Mouse (Mus musculus): Measurements from ENCODE around the gene Gm20481. TPM values are rescaled to one million over a fixed set of nuclear protein-coding genes. Genes with fewer than 3 reads are reported as not detected.
A peak's percentile ranks its signal among the peaks of the same experiment; 100 is the strongest.
"Not testable (repeated sequence)": the region's sequence is repeated elsewhere in the genome, so short reads cannot be mapped to it uniquely, and the experiment has no call there.

Gm20481 gene
- polyA plus RNA-seq, 1 experiment, result not detected

DNA sequence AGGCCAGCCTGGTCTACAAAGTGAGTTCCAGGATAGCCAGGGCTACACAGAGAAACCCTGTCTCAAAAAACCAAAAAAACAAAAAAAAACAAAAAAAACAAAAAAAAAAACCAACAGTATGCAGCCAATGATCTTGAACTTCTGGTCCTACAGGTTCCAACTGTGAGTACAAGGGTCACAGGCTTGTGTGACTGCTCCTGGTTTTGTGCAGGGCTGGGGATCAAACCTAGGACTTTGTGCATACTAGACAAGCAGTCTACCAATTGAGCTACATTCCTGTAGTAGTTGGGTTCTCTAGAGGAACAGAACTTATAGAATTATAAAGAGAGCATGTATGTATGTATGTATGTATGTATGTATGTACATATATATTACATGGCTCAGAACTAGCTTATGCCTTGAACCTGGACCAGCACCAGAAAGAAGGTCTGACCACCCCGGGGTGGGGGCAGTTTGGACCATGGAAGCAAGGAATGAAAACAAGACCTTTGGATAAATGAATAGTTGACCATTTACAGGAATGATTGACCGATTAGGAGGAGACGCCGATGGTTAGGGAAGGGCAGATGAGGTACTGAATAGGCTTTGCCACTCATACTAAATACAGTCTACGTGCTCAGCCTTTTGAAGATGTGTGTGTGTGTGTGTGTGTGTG lies 23.1 kb upstream of the Gm20481 start:
- 79% methylated on average over 5 of the region's 5 CpGs for WGBS
- H3K36me3 ChIP-seq (ENCODE audit: control insufficient read depth, insufficient read depth, low read length), result peaks cover 6% of the 10 kb centered on the region

DNA sequence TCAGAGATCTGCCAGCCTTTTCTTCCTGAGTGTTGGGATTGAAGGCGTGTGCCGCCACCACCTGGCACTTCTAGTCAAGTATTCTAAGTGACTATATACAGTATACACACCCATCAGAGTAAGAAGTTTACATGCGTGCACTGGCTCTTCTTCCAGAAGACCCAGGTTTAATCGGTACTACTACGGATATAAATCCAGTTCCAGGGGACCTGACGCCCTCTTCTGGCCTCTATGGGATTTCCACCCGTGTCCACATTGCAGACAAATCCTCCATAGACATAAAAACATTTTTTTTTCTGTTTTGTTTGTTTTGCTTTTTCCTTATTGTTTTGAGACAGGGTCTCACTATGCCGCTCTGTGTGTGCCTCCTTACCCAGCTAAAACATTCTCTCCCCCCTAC lies 22.1 kb upstream of the Gm20481 start:
- H3K4me1 ChIP-seq (ENCODE audit: control insufficient read depth, insufficient read depth, insufficient read length, low read length), result peaks cover 24% of the 10 kb centered on the region
- no peak overlapping the region for H3K4me3 ChIP-seq (ENCODE audit: low read depth, low read length)
- 15% methylated on average over 8 of the region's 8 CpGs for WGBS
- no peaks in the 10 kb centered on the region for H3K27me3 ChIP-seq (ENCODE audit: control insufficient read depth, insufficient read depth, low read length)
- peaks cover 6% of the 10 kb centered on the region for H3K36me3 ChIP-seq (ENCODE audit: control insufficient read depth, insufficient read depth, low read length)
- TF ChIP-seq POLR2A (IDR thresholded peaks at IDR 0.05; ENCODE audit: low read depth, low read length) (no peak), CTCF (IDR thresholded peaks at IDR 0.05; ENCODE audit: extremely low read depth, insufficient read length, insufficient replicate concordance, low read depth, low read length) (peak; percentile 42; the same call in 1 of the 2 replicates)
- no peak overlapping the region for H3K27ac ChIP-seq (ENCODE audit: insufficient read depth, low read depth, low read length)

More for the DNA sequence above, 23.1 kb upstream of the Gm20481 start:
- H3K4me1 ChIP-seq (ENCODE audit: control insufficient read depth, insufficient read depth, insufficient read length, low read length), result peaks cover 27% of the 10 kb centered on the region
- no peak overlapping the region for H3K27ac ChIP-seq (ENCODE audit: insufficient read depth, low read depth, low read length)
- TF ChIP-seq CTCF (IDR thresholded peaks at IDR 0.05; ENCODE audit: extremely low read depth, insufficient read length, insufficient replicate concordance, low read depth, low read length) (no peak), POLR2A (IDR thresholded peaks at IDR 0.05; ENCODE audit: low read depth, low read length) (no peak)
- H3K27me3 ChIP-seq (ENCODE audit: control insufficient read depth, insufficient read depth, low read length), result no peaks in the 10 kb centered on the region
- no peak overlapping the region for H3K4me3 ChIP-seq (ENCODE audit: low read depth, low read length)

DNA sequence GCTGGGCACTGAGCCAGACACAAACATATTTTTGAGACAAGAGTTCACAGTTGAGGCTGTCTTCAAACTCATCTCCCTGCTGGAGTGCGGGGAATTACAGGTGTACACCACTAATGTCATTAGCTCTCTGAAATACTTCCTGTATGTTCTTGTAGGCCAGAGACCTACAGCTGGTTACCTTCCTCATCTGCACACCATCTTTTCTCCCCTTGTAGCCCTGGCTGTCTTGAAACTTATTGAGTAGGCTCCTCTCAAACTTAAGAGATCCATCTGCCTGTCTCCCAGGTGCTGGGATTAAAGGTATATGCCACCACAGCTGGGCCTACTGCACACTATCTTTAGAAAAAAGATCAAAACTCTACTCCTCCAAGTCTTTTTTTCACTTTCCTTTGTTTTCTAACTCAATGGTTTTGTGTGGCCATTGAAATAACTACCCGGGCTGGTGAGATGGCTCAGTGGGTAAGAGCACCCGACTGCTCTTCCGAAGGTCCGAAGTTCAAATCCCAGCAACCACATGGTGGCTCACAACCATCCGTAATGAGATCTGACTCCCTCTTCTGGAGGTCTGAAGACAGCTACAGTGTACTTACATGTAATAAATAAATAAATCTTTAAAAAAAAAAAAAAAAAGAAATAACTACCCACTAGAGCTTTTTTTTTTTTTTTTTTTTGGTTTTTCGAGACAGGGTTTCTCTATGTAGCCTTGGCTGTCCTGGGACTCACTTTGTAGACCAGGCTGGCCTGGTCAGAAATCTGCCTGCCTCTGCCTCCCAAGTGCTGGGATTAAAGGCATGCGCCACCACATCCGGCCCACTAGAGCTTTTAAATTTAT lies 20.8 kb upstream of the Gm20481 start:
- not testable (repeated sequence) for H3K27me3 ChIP-seq (ENCODE audit: control insufficient read depth, insufficient read depth, low read length); H3K4me3 ChIP-seq (ENCODE audit: low read depth, low read length); H3K36me3 ChIP-seq (ENCODE audit: control insufficient read depth, insufficient read depth, low read length)
- peaks cover 20% of the 10 kb centered on the region; the same call in 1 of the 2 replicates for H3K4me1 ChIP-seq (ENCODE audit: control insufficient read depth, insufficient read depth, insufficient read length, low read length)
- WGBS, result 49% methylated on average over 9 of the region's 9 CpGs
- peak overlapping the region; percentile 92 for H3K27ac ChIP-seq (ENCODE audit: insufficient read depth, low read depth, low read length)

DNA sequence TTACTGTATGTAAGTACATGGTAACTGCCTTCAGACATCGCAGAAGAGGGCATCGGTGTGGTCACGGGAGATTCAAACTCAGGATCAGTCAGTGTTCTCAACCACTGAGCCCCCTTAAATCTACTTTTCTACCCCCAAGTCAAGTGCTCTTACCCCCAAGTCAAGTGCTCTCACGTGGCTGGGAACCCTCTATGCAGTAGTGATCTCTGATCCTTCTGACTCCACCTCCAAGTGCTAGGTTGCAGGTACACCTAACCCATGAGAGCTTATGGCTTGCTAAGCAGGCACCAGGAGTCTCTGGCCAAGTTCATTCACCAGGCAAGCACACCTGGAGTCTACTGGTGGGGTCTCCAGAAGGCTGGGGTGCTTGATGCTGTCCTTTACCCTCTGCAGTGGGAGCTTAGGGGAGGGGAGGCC lies 20.2 kb upstream of the Gm20481 start:
- TF ChIP-seq POLR2A (IDR thresholded peaks at IDR 0.05; ENCODE audit: low read depth, low read length) (no peak), CTCF (IDR thresholded peaks at IDR 0.05; ENCODE audit: extremely low read depth, insufficient read length, insufficient replicate concordance, low read depth, low read length) (no peak)
- Histone ChIP-seq H3K27me3 (ENCODE audit: control insufficient read depth, insufficient read depth, low read length) (no peaks in the 10 kb centered on the region), H3K36me3 (ENCODE audit: control insufficient read depth, insufficient read depth, low read length) (peaks cover 6% of the 10 kb centered on the region), H3K4me3 (ENCODE audit: low read depth, low read length) (no peak overlapping the region), H3K27ac (ENCODE audit: insufficient read depth, low read depth, low read length) (peak overlapping the region; percentile 92), H3K4me1 (ENCODE audit: control insufficient read depth, insufficient read depth, insufficient read length, low read length) (peaks cover 17% of the 10 kb centered on the region; the same call in 1 of the 2 replicates)
- 55% methylated on average over 4 of the region's 4 CpGs for WGBS

DNA sequence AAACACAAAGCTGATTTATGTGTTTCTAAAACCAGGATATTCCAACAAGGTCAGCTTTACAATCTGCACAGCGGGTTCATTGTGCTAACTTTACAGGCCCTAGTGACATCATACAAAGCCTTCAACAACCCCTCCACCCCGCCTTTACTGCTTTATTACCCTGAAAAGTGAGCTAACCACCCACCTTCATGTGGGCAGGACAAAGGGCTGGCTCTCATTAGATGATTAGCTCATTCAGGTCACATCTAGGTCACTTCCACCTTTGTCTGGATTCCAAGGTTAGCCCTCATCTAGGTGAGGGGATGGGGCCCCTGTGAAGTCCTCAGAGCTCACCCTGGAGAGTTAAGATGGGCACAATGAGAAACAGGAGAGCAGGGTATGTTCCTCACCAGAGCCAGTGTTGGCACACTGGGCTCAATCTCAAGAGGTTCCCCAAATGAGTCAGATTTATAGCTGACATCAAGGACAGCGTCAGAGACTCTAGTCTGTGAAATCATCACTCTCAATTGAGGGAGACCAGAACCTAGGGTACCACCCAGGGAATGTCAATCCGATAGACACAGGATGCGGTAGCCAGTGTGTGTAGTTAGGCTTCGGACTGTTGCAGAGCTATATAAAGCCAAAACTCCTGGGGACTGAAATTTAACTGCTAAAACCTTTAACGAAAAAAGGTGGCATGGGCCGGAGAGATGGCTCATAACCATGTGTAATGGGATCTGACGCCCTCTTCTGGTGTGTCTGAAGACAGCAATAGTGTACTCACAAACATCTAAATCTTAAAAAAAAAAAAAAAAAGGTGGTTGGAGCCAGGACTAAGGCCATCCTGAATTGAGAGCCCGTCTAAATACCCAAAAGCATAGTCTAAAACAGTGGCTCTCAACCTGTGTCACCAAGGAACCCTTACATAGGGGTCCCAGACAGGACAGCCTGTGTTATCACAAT lies 18.9 kb upstream of the Gm20481 start:
- peaks cover 13% of the 10 kb centered on the region; the same call in 1 of the 2 replicates for H3K4me1 ChIP-seq (ENCODE audit: control insufficient read depth, insufficient read depth, insufficient read length, low read length)
- 12% methylated on average over 10 of the region's 10 CpGs for WGBS
- H3K4me3 ChIP-seq (ENCODE audit: low read depth, low read length), result no peak overlapping the region; the same call in 1 of the 2 replicates
- H3K27ac ChIP-seq (ENCODE audit: insufficient read depth, low read depth, low read length), result peak overlapping the region; percentile 92
- TF ChIP-seq POLR2A (IDR thresholded peaks at IDR 0.05; ENCODE audit: low read depth, low read length) (no peak), CTCF (IDR thresholded peaks at IDR 0.05; ENCODE audit: extremely low read depth, insufficient read length, insufficient replicate concordance, low read depth, low read length) (no peak)
- no peaks in the 10 kb centered on the region for H3K27me3 ChIP-seq (ENCODE audit: control insufficient read depth, insufficient read depth, low read length)
- peaks cover 6% of the 10 kb centered on the region for H3K36me3 ChIP-seq (ENCODE audit: control insufficient read depth, insufficient read depth, low read length)

DNA sequence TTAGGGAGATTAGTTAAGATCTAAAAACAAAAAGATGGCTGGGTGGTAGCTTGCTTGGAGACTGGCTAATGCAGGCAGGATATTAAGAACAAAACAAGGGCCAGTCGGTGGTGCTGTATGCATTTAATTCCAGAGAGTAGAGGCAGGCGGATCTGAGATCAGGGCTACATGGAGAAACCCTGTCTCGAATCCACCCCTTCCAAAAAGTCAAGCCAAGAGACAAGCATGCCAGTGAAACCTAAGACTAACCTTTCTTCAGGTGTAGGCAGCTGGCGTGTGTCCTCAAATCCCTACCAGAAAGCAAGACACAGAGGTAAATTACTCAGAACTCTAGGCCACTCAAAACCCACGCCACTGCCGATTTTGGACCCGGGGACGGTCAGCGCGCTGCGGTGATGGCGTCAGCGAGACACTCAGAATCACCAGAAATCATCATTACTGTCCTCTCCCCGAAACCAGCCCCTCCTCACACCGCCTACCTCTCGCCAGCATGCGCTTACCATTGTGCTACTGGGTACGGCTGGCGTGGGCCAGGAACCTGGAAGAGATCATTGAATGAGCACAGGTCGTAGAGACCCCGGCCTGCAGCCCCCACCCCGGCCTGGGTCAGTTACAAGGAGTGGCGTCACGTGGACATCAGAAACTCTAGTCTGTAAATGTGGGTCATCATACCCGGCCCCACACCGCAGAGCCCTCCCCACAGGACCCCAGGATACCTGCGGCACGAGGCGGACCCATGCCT lies 17.9 kb upstream of the Gm20481 start:
- peaks cover 8% of the 10 kb centered on the region; the same call in 1 of the 2 replicates for H3K4me1 ChIP-seq (ENCODE audit: control insufficient read depth, insufficient read depth, insufficient read length, low read length)
- no peak for TF ChIP-seq POLR2A (IDR thresholded peaks at IDR 0.05; ENCODE audit: low read depth, low read length)
- TF ChIP-seq CTCF (IDR thresholded peaks at IDR 0.05; ENCODE audit: extremely low read depth, insufficient read length, insufficient replicate concordance, low read depth, low read length), result no peak
- peak overlapping the region; percentile 82 for H3K4me3 ChIP-seq (ENCODE audit: low read depth, low read length)
- WGBS, result under 1% methylated on average over 29 of the region's 29 CpGs
- no peaks in the 10 kb centered on the region for H3K27me3 ChIP-seq (ENCODE audit: control insufficient read depth, insufficient read depth, low read length)
- H3K36me3 ChIP-seq (ENCODE audit: control insufficient read depth, insufficient read depth, low read length), result peaks cover 6% of the 10 kb centered on the region
- H3K27ac ChIP-seq (ENCODE audit: insufficient read depth, low read depth, low read length), result peak overlapping the region; percentile 92

Measured in small intestine, adult 2 months (tissue).